Mouse (Mus musculus) kidney, embryonic 16.5 days (tissue): ENCODE results near the gene Ackr2. TPM values are rescaled to one million over a fixed set of nuclear protein-coding genes. Genes with fewer than 3 reads are reported as not detected.

Experiments
- ATAC-seq: fragments of 200-750 bp; cut with Nextera tagmentation; 2 replicates; pipeline ENCODE4 v1.8.0; 2017; ENCODE audit warnings: moderate TSS enrichment; ENCODE audit not compliant: low FRiP score, low TSS enrichment
- H3K27ac ChIP-seq: fragments of 300-500 bp; sonication (generic); 2 replicates; pipeline ENCODE4 v1.5.1; 2014; ENCODE audit warnings: low read length
- H3K27me3 ChIP-seq: fragments of 300-500 bp; sonication (generic); 2 replicates; pipeline ENCODE4 v1.6.1; 2014; ENCODE audit warnings: low read length, control low read depth, mixed read lengths; ENCODE audit not compliant: insufficient read depth
- H3K36me3 ChIP-seq: fragments of 300-500 bp; sonication (generic); 2 replicates; pipeline ENCODE4 v1.6.1; 2014; ENCODE audit warnings: low read length, control low read depth, mixed read lengths; ENCODE audit not compliant: insufficient read depth
- H3K4me1 ChIP-seq: fragments of 300-500 bp; sonication (generic); 2 replicates; pipeline ENCODE4 v1.6.1; 2014; ENCODE audit warnings: low read length, control low read depth, mixed read lengths; ENCODE audit not compliant: insufficient read depth
- H3K4me2 ChIP-seq: fragments of 300-500 bp; sonication (generic); replicated peaks from 2 replicates; pipeline ENCODE4 v1.6.1; 2014; ENCODE audit warnings: low read depth, low read length
- H3K4me3 ChIP-seq: fragments of 300-500 bp; sonication (generic); 2 replicates; pipeline ENCODE4 v1.5.1; 2014; ENCODE audit warnings: mild to moderate bottlenecking, low read length
- H3K9ac ChIP-seq: fragments of 300-500 bp; sonication (generic); replicated peaks from 2 replicates; pipeline ENCODE4 v1.6.1; 2014; ENCODE audit warnings: low read length
- H3K9me3 ChIP-seq: fragments of 300-500 bp; sonication (generic); 2 replicates; pipeline ENCODE4 v1.6.1; 2016; ENCODE audit warnings: low read length, control low read depth
- WGBS: fragments of 180-500 bp; shearing (Covaris S2); extraction: QIAGEN DNeasy Blood & Tissue Kit; methylation state at CpG from one replicate; pipeline ENCODE4 v1.1.7; 2014; 5-methylcytosine and 5-hydroxymethylcytosine counted together
- polyA plus RNA-seq: library from polyadenylated mRNA; unstranded; fragments of >200 nt; fragmentation: Nextera tagmentation; extraction: Ambion mirVana; gene quantifications from 2 replicates; pipeline ENCODE4 v1.2.1, GENCODE M21; 2015

Gene Ackr2
- polyA plus RNA-seq, 1 experiment from 2014 or later = 0.90 TPM

GRCm38 (mm10) chr9:121901710-121902700, 3.9 kb downstream of the Ackr2 start:
- H3K27ac ChIP-seq = no peak overlapping the region
- no peak overlapping the region for H3K9ac ChIP-seq
- no peak overlapping the region for H3K4me3 ChIP-seq
- H3K27me3 ChIP-seq = no peaks in the 10 kb centered on the region
- no peaks in the 10 kb centered on the region for H3K36me3 ChIP-seq
- 64% methylated on average over 5 of the region's 5 CpGs for WGBS
- H3K4me2 ChIP-seq = no peak overlapping the region
- H3K9me3 ChIP-seq = no peaks in the 10 kb centered on the region
- H3K4me1 ChIP-seq = peaks cover 3% of the 10 kb centered on the region
- ATAC-seq = no peak

- H3K36me3 ChIP-seq = no peaks in the 10 kb centered on the region
- no peaks in the 10 kb centered on the region for H3K27me3 ChIP-seq
- no peak overlapping the region for H3K27ac ChIP-seq
- H3K4me2 ChIP-seq = no peak overlapping the region
- no peak overlapping the region for H3K4me3 ChIP-seq
- WGBS = 81% methylated on average over 8 of the region's 8 CpGs
- H3K9ac ChIP-seq = no peak overlapping the region
- no peaks in the 10 kb centered on the region for H3K9me3 ChIP-seq
- ATAC-seq = no peak
- peaks cover 3% of the 10 kb centered on the region for H3K4me1 ChIP-seq
These were observed 5.5 kb downstream of the Ackr2 start for GRCm38 (mm10) chr9:121903476-121904305.

GRCm38 (mm10) chr9:121904319-121904718, 6.2 kb downstream of the Ackr2 start:
- whole genome bisulfite sequencing = 78% methylated on average over 4 of the region's 4 CpGs
- ATAC-seq = no peak
- no peak overlapping the region for H3K9ac ChIP-seq
- H3K27me3 ChIP-seq = no peaks in the 10 kb centered on the region
- no peaks in the 10 kb centered on the region for H3K9me3 ChIP-seq
- H3K27ac ChIP-seq = no peak overlapping the region
- H3K4me3 ChIP-seq = no peak overlapping the region
- H3K4me1 ChIP-seq = peaks cover 3% of the 10 kb centered on the region
- H3K36me3 ChIP-seq = no peaks in the 10 kb centered on the region
- no peak overlapping the region for H3K4me2 ChIP-seq

- Histone ChIP-seq H3K36me3 (no peaks in the 10 kb centered on the region), H3K9ac (no peak overlapping the region), H3K4me2 (no peak overlapping the region), H3K27me3 (no peaks in the 10 kb centered on the region), H3K4me3 (no peak overlapping the region), H3K4me1 (peaks cover 3% of the 10 kb centered on the region), H3K27ac (no peak overlapping the region), H3K9me3 (no peaks in the 10 kb centered on the region)
- WGBS = 90% methylated on average over 7 of the region's 7 CpGs
- no peak for ATAC-seq
These were observed 6.8 kb downstream of the Ackr2 start for GRCm38 (mm10) chr9:121904946-121905345.

- no peaks in the 10 kb centered on the region for H3K9me3 ChIP-seq
- H3K4me3 ChIP-seq = no peak overlapping the region
- 88% methylated on average over 4 of the region's 4 CpGs for WGBS
- no peaks in the 10 kb centered on the region for H3K27me3 ChIP-seq
- H3K36me3 ChIP-seq = no peaks in the 10 kb centered on the region
- no peak overlapping the region for H3K4me2 ChIP-seq
- no peak for ATAC-seq
- no peak overlapping the region for H3K27ac ChIP-seq
- peaks cover 3% of the 10 kb centered on the region for H3K4me1 ChIP-seq
- H3K9ac ChIP-seq = no peak overlapping the region
These were observed 7.5 kb downstream of the Ackr2 start for GRCm38 (mm10) chr9:121905556-121906185.

GRCm38 (mm10) chr9:121906456-121906855, 8.3 kb downstream of the Ackr2 start:
- H3K9ac ChIP-seq = no peak overlapping the region
- H3K4me3 ChIP-seq = no peak overlapping the region
- ATAC-seq = no peak
- no peak overlapping the region for H3K27ac ChIP-seq
- no peaks in the 10 kb centered on the region for H3K27me3 ChIP-seq
- peaks cover 3% of the 10 kb centered on the region; the same call in 1 of the 2 replicates for H3K4me1 ChIP-seq
- H3K9me3 ChIP-seq = no peaks in the 10 kb centered on the region
- WGBS = 87% methylated on average over 5 of the region's 5 CpGs
- H3K4me2 ChIP-seq = no peak overlapping the region
- H3K36me3 ChIP-seq = no peaks in the 10 kb centered on the region

- WGBS = 66% methylated on average over 10 of the region's 10 CpGs
- Histone ChIP-seq H3K27me3 (no peaks in the 10 kb centered on the region), H3K4me2 (no peak overlapping the region), H3K27ac (no peak overlapping the region), H3K4me3 (no peak overlapping the region), H3K9me3 (no peaks in the 10 kb centered on the region), H3K36me3 (no peaks in the 10 kb centered on the region), H3K9ac (no peak overlapping the region), H3K4me1 (no peaks in the 10 kb centered on the region)
- ATAC-seq = no peak
These were observed 9.4 kb downstream of the Ackr2 start for GRCm38 (mm10) chr9:121907356-121908070.

GRCm38 (mm10) chr9:121908321-121908720, 10.2 kb downstream of the Ackr2 start:
- Histone ChIP-seq H3K9me3 (no peaks in the 10 kb centered on the region), H3K4me1 (no peaks in the 10 kb centered on the region), H3K27me3 (no peaks in the 10 kb centered on the region), H3K9ac (no peak overlapping the region), H3K4me3 (no peak overlapping the region), H3K27ac (no peak overlapping the region), H3K4me2 (no peak overlapping the region), H3K36me3 (no peaks in the 10 kb centered on the region)
- WGBS = 90% methylated on average over 17 of the region's 17 CpGs
- no peak for ATAC-seq

GRCm38 (mm10) chr9:121909635-121910034, 11.5 kb downstream of the Ackr2 start:
- Histone ChIP-seq H3K4me1 (no peaks in the 10 kb centered on the region), H3K4me3 (no peak overlapping the region), H3K9me3 (no peaks in the 10 kb centered on the region), H3K27me3 (no peaks in the 10 kb centered on the region), H3K36me3 (no peaks in the 10 kb centered on the region), H3K27ac (no peak overlapping the region), H3K9ac (no peak overlapping the region), H3K4me2 (no peak overlapping the region)
- no peak for ATAC-seq
- 56% methylated on average over 6 of the region's 6 CpGs for WGBS
